Mouse (Mus musculus) hindbrain, embryonic 12.5 days (tissue): ENCODE results near the gene Abhd12b. TPM values are rescaled to one million over a fixed set of nuclear protein-coding genes. Genes with fewer than 3 reads are reported as not detected.

ENCODE experiments used
- ATAC-seq: fragments of 200-750 bp; cut with Nextera tagmentation; 2 replicates; pipeline ENCODE4 v1.8.0; 2017; ENCODE audit warnings: moderate TSS enrichment; ENCODE audit not compliant: low FRiP score
- H3K27ac ChIP-seq: fragments of 300-500 bp; sonication (generic); 2 replicates; pipeline ENCODE4 v1.5.1; 2016; ENCODE audit warnings: mild to moderate bottlenecking
- H3K27me3 ChIP-seq: fragments of 300-500 bp; sonication (generic); 2 replicates; pipeline ENCODE4 v1.6.1; 2016; ENCODE audit warnings: mild to moderate bottlenecking
- H3K36me3 ChIP-seq: fragments of 300-500 bp; sonication (generic); 2 replicates; pipeline ENCODE4 v1.6.1; 2016; ENCODE audit warnings: mild to moderate bottlenecking
- H3K4me1 ChIP-seq: fragments of 300-500 bp; sonication (generic); 2 replicates; pipeline ENCODE4 v1.6.1; 2016
- H3K4me2 ChIP-seq: fragments of 300-500 bp; sonication (generic); replicated peaks from 2 replicates; pipeline ENCODE4 v1.6.1; 2016; ENCODE audit warnings: mild to moderate bottlenecking
- H3K4me3 ChIP-seq: fragments of 300-500 bp; sonication (generic); 2 replicates; pipeline ENCODE4 v1.5.1; 2016; ENCODE audit warnings: mild to moderate bottlenecking
- H3K9ac ChIP-seq: fragments of 300-500 bp; sonication (generic); 2 replicates; pipeline ENCODE4 v1.6.1; 2016; ENCODE audit warnings: mild to moderate bottlenecking, moderate library complexity
- H3K9me3 ChIP-seq: fragments of 300-500 bp; sonication (generic); replicated peaks from 2 replicates; pipeline ENCODE4 v1.6.1; 2016; ENCODE audit warnings: mild to moderate bottlenecking
- WGBS: fragments of 180-500 bp; shearing (Covaris S2); methylation state at CpG from one replicate; pipeline ENCODE4 v1.1.7; 2016; 5-methylcytosine and 5-hydroxymethylcytosine counted together
- polyA plus RNA-seq: library from polyadenylated mRNA; unstranded; fragments of >200 nt; fragmentation: Nextera tagmentation; extraction: Ambion mirVana; gene quantifications from 2 replicates; pipeline ENCODE4 v1.2.1, GENCODE M21; 2016

Gene Abhd12b
- polyA plus RNA-seq, 1 experiment from 2014 or later: not detected

GRCm38 (mm10) chr12:70216229-70216800 lies 62.4 kb downstream of the Abhd12b start:
- no peak overlapping the region for H3K4me3 ChIP-seq
- H3K36me3 ChIP-seq: no peaks in the 10 kb centered on the region
- H3K4me1 ChIP-seq: no peaks in the 10 kb centered on the region; the same call in 1 of the 2 replicates
- H3K9ac ChIP-seq: no peak overlapping the region
- H3K27me3 ChIP-seq: no peaks in the 10 kb centered on the region
- no peak overlapping the region for H3K27ac ChIP-seq
- H3K4me2 ChIP-seq: no peak overlapping the region
- no peaks in the 10 kb centered on the region for H3K9me3 ChIP-seq
- no peak for ATAC-seq
- WGBS: 51% methylated on average over 16 of the region's 16 CpGs

DNA sequence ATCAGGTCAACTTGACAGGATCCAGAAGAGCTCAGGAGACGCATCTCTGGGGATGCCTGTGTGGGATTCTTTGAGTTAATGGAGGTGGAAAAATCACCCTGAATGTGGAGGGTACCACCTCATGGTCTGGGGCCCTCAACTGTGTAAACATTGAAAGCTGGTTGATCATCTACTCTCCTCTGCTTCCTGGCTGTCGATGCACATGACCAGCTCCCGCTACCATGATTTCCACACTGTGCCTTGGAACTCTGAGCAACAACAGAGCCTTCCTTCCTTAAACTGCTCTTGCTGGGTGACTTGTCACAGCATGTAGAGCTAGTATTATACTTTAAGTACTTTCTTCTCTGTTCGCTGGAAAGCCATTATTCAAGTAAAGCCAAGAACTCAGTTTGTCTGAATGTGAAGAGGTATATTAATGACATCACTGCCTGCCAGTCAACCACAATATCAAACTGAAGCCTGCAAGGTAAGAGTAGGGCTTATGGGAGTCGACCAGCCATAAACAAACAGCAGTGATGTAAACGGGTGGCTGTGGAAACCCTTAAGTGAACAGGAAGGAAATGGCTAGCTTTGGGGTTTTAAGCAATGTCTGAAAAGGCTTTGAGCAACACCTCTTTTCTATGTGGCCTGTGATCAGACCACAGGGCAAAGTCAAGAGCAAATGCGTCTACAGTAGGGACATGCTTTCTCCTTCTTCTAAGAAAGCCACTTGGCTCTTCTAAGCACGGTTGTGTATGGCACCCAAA lies 65.0 kb downstream of the Abhd12b start:
- Histone ChIP-seq H3K4me2 (no peak overlapping the region), H3K9ac (no peak overlapping the region), H3K4me3 (no peak overlapping the region), H3K4me1 (no peaks in the 10 kb centered on the region; the same call in 1 of the 2 replicates), H3K36me3 (no peaks in the 10 kb centered on the region), H3K9me3 (no peaks in the 10 kb centered on the region), H3K27me3 (no peaks in the 10 kb centered on the region), H3K27ac (no peak overlapping the region)
- no peak for ATAC-seq
- WGBS: 87% methylated on average over 8 of the region's 8 CpGs

GRCm38 (mm10) chr12:70221425-70221824 lies 67.5 kb downstream of the Abhd12b start:
- Histone ChIP-seq H3K36me3 (no peaks in the 10 kb centered on the region), H3K27me3 (peaks cover 4% of the 10 kb centered on the region), H3K27ac (no peak overlapping the region), H3K4me1 (no peaks in the 10 kb centered on the region; the same call in 1 of the 2 replicates), H3K4me3 (no peak overlapping the region), H3K4me2 (no peak overlapping the region), H3K9ac (no peak overlapping the region), H3K9me3 (no peaks in the 10 kb centered on the region)
- 76% methylated on average over 5 of the region's 5 CpGs for WGBS
- ATAC-seq: no peak

DNA sequence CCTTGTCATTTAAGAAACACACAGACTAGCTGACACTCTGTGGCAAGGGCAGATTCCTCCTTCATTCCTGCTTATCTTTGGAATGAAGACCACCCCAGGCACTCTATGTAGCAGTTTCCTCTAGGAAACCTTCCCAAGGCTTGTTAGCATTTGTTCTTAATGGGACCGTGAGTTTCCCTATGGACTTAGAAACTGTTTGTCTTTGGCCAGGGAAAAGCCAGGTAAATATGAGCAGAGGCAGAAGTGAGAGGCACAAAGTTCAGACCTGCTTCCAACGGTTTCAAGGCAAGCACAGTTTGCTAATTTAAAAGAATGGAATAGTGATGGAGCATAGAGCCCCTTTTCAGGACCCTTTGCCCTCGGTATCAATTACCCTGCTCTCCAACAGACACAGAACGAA lies 69.4 kb downstream of the Abhd12b start:
- H3K36me3 ChIP-seq: no peaks in the 10 kb centered on the region
- H3K27me3 ChIP-seq: peaks cover 10% of the 10 kb centered on the region
- ATAC-seq: no peak
- no peak overlapping the region for H3K4me3 ChIP-seq
- H3K4me2 ChIP-seq: no peak overlapping the region
- H3K9me3 ChIP-seq: no peaks in the 10 kb centered on the region
- H3K9ac ChIP-seq: no peak overlapping the region
- peaks cover 12% of the 10 kb centered on the region for H3K4me1 ChIP-seq
- H3K27ac ChIP-seq: no peak overlapping the region
- 68% methylated on average over 4 of the region's 4 CpGs for WGBS

DNA sequence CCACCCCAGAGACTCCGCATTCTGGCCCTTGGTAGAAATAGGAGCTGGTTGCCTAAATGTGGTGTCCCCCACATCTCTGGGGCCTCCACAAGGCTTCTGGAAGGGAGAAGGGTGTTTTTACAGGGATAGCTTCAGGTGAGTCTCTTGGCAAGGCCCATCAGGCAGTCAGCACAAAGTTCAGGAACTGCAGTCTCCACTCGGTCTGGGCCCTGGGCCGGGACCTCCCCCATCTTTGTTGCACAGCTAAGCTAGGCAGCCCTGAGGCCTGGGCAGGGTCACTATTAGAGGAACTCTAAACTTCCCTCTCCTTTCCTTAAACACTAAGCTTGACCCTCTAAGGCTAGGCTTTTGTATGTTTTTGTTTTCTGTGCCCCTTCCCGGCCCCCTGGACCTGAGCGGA lies 72.7 kb downstream of the Abhd12b start:
- ATAC-seq: no peak

DNA sequence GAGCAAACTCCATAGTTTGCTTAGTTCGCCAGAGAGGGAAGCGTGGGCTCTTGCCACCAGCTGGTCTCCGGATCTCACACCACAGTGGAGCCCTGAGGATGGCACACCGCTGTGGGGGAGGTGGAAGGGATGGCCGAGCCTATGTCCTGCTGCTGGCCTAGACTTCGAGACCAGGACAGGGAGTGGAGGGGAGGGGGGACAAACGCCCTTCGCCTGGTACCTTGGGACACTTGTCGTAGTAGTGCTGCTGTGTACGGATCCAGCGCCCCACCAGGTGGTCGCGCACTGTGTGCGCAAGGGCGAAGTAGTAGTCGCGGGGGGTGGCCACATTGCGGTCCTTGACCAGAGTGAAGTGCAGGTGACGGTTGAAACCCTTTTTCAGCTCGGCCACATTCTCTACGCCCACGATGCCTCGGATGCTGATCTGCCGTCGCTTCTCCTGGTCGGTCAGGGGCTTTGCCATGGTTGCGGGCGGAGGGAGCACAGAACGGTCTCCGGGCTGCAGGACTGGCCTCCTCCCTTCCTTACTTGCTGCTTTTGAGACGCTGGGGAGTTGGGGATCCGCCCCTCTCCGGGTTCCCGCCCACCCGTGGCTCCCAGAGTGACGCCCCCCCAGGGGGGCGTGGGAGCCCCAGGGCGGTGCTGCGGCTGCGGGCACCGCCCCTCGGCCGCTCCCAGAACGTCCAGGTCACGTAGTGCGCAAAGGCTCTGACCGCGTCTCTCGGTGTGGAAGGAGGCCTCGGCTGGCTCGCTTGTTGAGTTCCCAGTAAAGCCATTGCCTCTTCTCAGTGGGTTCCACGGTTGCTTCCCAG lies 73.4 kb downstream of the Abhd12b start:
- Histone ChIP-seq H3K36me3 (no peaks in the 10 kb centered on the region), H3K9ac (peak overlapping the region; percentile 53), H3K27me3 (peaks cover 14% of the 10 kb centered on the region), H3K4me2 (peak overlapping the region; percentile 90), H3K4me3 (peak overlapping the region; percentile 47), H3K4me1 (peaks cover 15% of the 10 kb centered on the region), H3K27ac (no peak overlapping the region), H3K9me3 (no peaks in the 10 kb centered on the region)
- ATAC-seq: peak; percentile 83
- WGBS: under 1% methylated on average over 52 of the region's 52 CpGs

More for the DNA sequence above, 72.7 kb downstream of the Abhd12b start:
- Histone ChIP-seq H3K27me3 (peaks cover 14% of the 10 kb centered on the region), H3K27ac (no peak overlapping the region), H3K9ac (peak overlapping the region; percentile 53; the same call in 1 of the 2 replicates), H3K4me2 (peak overlapping the region; percentile 90), H3K36me3 (no peaks in the 10 kb centered on the region), H3K4me1 (peaks cover 12% of the 10 kb centered on the region), H3K9me3 (no peaks in the 10 kb centered on the region), H3K4me3 (peak overlapping the region; percentile 47)
- WGBS: 33% methylated on average over 5 of the region's 5 CpGs

DNA sequence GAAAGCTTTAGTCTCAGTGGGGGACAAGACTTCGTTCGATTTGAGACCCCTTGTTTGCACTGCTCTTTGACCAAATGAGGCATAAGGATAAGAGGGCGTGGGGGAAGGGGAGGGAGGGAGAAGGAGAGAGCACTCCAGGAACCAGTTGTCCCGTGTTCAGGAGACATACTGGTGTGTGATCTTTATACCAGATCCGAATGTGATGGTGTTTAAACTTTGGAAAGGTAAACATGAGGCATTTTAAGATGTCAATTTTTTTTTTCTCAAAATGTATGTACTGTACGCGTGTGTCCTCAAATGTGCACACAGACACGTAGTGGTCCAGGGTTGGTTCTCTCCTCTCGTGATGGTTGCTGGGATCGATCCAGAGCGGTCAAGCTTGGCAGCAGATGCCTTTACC lies 74.2 kb downstream of the Abhd12b start:
- no peak overlapping the region; the same call in 1 of the 2 replicates for H3K9ac ChIP-seq
- peaks cover 15% of the 10 kb centered on the region for H3K4me1 ChIP-seq
- no peaks in the 10 kb centered on the region for H3K9me3 ChIP-seq
- H3K4me3 ChIP-seq: no peak overlapping the region
- no peak for ATAC-seq
- 63% methylated on average over 11 of the region's 11 CpGs for WGBS
- H3K36me3 ChIP-seq: no peaks in the 10 kb centered on the region
- peaks cover 14% of the 10 kb centered on the region for H3K27me3 ChIP-seq
- peak overlapping the region; percentile 90; the same call in 1 of the 2 replicates for H3K4me2 ChIP-seq
- no peak overlapping the region for H3K27ac ChIP-seq

DNA sequence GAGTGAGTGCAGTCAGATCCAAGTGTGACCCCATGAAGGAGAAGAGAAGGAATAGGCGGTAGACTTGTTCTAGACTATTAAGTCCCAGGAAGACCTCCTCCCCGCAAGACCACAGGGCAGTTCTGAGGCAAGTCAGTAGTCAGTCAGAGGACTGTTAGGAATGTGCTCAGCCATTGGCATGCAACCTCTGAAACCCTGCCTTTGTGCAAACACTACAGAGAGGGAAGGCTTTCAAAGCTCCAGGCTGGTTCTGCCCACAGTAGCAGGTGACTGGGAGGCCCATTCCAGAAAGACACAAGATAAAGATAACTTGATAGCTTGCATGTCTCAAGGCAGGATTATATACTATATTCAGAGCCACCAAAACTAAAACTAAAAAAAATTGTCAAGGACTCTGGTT lies 77.4 kb downstream of the Abhd12b start, which contains the start of gene Pygl:
Gene Pygl, minus strand, starts transcription at position 195 of the 400 bp plus-strand sequence.
- H3K27ac ChIP-seq: no peak within 1 kb of the TSS
- H3K9me3 ChIP-seq: no peaks in the 10 kb centered on the region
- H3K4me2 ChIP-seq: no peak within 1 kb of the TSS
- no peaks in the 10 kb centered on the region for H3K36me3 ChIP-seq
- peaks cover 11% of the 10 kb centered on the region for H3K27me3 ChIP-seq
- no peak within 1 kb of the TSS for H3K9ac ChIP-seq
- no peak within 1 kb of the TSS for H3K4me3 ChIP-seq
- peaks cover 19% of the 10 kb centered on the region for H3K4me1 ChIP-seq
- ATAC-seq: no peak
- 81% methylated on average over 2 of the region's 2 CpGs for WGBS

GRCm38 (mm10) chr12:70232020-70232544 lies 78.1 kb downstream of the Abhd12b start:
- Histone ChIP-seq H3K4me1 (peaks cover 15% of the 10 kb centered on the region), H3K27me3 (peaks cover 4% of the 10 kb centered on the region; the same call in 1 of the 2 replicates), H3K27ac (no peak overlapping the region), H3K4me2 (no peak overlapping the region), H3K4me3 (no peak overlapping the region), H3K9ac (no peak overlapping the region), H3K36me3 (no peaks in the 10 kb centered on the region), H3K9me3 (no peaks in the 10 kb centered on the region)
- ATAC-seq: no peak
- WGBS: 52% methylated on average over 5 of the region's 5 CpGs

Other genes with a start within 250 kb of the Abhd12b start
- 8.9 and 9.0 TPM in 2 replicates for gene Sav1, start 167.1 kb upstream of the Abhd12b start, polyA plus RNA-seq
- 15.7 and 17.0 TPM in 2 replicates for gene Nin, start 40.4 kb upstream of the Abhd12b start, polyA plus RNA-seq
- gene Pygl, start 77.3 kb downstream of the Abhd12b start, polyA plus RNA-seq: 7.0 and 7.6 TPM in 2 replicates
- 25.6 and 27.8 TPM in 2 replicates for gene Trim9, start 193.5 kb downstream of the Abhd12b start, polyA plus RNA-seq